Mouse (Mus musculus) heart, postnatal 0 days (tissue): ENCODE results near the gene Letmd1.

Experiments used
- CTCF ChIP-seq: IDR thresholded peaks from 2 replicates; pipeline ENCODE4 v1.5.1; 2016; ENCODE audit warnings: antibody characterized with exemption, control low read depth, low read depth
- EP300 ChIP-seq: IDR thresholded peaks from 2 replicates; pipeline ENCODE4 v1.6.1; 2016; ENCODE audit warnings: antibody characterized with exemption, low read depth

DNA sequence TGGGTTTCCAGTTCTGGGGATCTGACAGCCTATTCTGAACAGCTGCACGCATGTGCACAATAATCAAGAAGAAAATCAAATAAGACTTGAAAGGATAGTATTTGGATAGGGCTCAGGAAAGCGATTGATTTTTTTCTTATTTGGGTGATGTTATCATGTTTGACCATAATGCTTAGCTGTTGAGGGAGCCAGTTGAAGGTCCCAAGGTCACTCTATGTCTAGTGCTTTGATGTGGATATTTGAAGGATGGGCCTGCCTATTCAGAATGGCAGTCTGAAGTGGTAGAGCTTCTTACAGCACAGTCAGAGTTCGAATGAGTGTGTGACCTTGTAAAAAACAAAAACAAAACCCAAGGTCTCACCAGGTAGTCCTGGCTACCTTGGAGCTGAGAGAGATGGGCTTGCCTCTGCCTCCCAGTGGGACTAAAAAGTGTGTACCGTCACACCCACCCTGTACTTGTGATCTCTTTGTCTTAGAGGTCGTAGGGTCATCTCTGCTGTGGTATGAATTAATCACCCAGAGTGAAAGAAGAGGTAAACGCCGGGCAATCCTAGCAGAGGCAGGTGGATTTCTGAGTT is 5.2 kb downstream of the Letmd1 start:
- no peak for TF ChIP-seq CTCF
- TF ChIP-seq EP300: no peak
